Mouse (Mus musculus): Measurements from ENCODE around the gene Plekha5. TPM values are rescaled to one million over a fixed set of nuclear protein-coding genes. Genes with fewer than 3 reads are reported as not detected.

The Plekha5 gene
- polyA plus RNA-seq, 1 experiment from 2014 or later = 28.6 TPM

DNA sequence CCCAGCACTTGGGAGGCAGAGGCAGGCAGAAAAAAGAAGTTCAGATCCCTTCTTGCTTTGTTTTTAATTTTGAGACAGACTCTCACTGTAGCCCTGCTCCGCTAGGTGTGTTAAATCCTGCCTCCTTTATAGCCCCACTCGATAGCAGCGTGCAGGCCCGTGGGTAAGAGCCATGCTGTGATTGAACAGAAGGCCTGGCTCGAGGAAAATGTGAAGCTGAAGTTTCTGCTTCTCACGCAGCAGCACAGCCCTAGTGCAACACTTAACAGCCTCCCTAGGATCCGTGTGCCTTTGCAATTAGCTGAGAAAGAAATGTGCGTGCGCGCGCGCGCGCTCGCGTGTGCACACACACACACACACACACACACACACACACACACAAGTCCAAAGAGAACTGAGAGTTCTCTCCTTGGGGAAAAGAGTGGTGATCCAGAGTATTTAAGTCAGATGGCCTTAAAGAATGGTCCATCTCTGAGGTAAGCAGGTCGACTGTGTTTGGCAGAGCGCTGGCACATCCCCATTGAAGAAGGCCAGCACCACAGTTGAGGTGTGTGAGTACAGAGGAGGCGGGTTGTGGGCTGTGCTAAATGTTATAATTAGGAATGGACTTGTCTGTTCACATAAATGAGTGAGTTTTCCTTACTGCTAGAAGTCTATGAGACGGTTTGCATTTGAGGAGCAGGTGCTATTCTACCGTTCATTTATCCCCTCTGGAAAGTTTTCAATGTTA lies 24.3 kb downstream of the Plekha5 start:
- no peaks in the 10 kb centered on the region for H3K9me3 ChIP-seq (ENCODE audit: control insufficient read depth, low read length)
- H3K27me3 ChIP-seq (replicated peaks; ENCODE audit: control insufficient read depth, insufficient read depth, low read length) = no peaks in the 10 kb centered on the region
- H3K4me2 ChIP-seq = no peak overlapping the region
- DNase-seq (ENCODE audit: low spot score) = no peak
- H3K9ac ChIP-seq (ENCODE audit: low read depth, low read length) = no peak overlapping the region
- 92% methylated on average over 21 of the region's 21 CpGs for WGBS
- H3K27ac ChIP-seq (ENCODE audit: low read depth, low read length) = no peak overlapping the region
- no peak overlapping the region for H3K4me3 ChIP-seq (ENCODE audit: low read depth, low read length)
- H3K36me3 ChIP-seq (ENCODE audit: control insufficient read depth, insufficient read depth, low read length) = no peaks in the 10 kb centered on the region; the same call in 1 of the 2 replicates
- H3K4me1 ChIP-seq (replicated peaks; ENCODE audit: control insufficient read depth, insufficient read depth, low read length) = no peaks in the 10 kb centered on the region
- no peak for ATAC-seq (replicated peaks; ENCODE audit: low FRiP score)

DNA sequence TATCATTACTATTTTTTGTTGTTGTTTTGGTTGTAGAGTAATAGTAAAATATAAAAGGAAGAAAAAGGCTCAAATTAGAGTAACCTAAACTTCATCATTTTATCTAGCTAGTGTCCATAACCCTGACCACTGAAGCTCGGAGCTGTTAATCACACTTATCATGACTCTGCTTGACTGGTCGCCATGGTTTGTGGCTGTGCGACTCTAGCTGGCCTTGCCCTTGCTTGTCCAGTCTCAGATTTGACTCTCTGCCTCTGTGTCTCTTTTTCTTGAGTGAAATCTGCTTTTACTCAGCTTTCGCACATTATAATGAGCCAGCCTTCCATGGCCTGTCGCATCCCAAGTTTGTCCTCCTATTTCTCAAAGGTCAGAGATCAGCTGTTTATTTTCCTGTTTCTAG lies 26.8 kb downstream of the Plekha5 start:
- Histone ChIP-seq H3K4me1 (replicated peaks; ENCODE audit: control insufficient read depth, insufficient read depth, low read length) (no peaks in the 10 kb centered on the region), H3K36me3 (ENCODE audit: control insufficient read depth, insufficient read depth, low read length) (no peaks in the 10 kb centered on the region; the same call in 1 of the 2 replicates), H3K9ac (ENCODE audit: low read depth, low read length) (no peak overlapping the region), H3K27me3 (replicated peaks; ENCODE audit: control insufficient read depth, insufficient read depth, low read length) (no peaks in the 10 kb centered on the region), H3K27ac (ENCODE audit: low read depth, low read length) (no peak overlapping the region), H3K9me3 (ENCODE audit: control insufficient read depth, low read length) (no peaks in the 10 kb centered on the region), H3K4me3 (ENCODE audit: low read depth, low read length) (no peak overlapping the region), H3K4me2 (no peak overlapping the region)
- ATAC-seq (replicated peaks; ENCODE audit: low FRiP score) = no peak
- WGBS = 70% methylated on average over 5 of the region's 5 CpGs
- DNase-seq (ENCODE audit: low spot score) = no peak

DNA sequence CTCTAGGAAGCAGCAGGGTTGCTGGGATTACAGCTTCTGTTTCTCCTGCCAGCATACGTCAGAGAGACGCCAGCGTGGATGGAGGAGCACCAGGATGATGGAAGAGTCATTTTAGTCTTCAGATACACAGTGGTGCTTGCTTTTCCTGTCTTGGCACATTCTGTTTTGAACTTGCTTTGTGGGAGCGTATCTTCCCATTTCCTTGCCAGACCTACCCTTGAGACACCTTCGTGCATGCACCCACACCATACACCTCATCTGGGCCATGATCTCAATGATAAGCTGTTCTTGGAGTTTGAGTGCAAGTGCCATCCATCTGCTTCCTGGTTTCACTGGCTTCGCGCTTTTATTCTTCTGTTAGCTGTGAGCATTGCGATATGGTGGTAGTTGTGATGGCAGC lies 28.9 kb downstream of the Plekha5 start:
- 93% methylated on average over 8 of the region's 8 CpGs for WGBS
- ATAC-seq (replicated peaks; ENCODE audit: low FRiP score) = no peak
- Histone ChIP-seq H3K4me1 (replicated peaks; ENCODE audit: control insufficient read depth, insufficient read depth, low read length) (no peaks in the 10 kb centered on the region), H3K4me2 (no peak overlapping the region), H3K9ac (ENCODE audit: low read depth, low read length) (no peak overlapping the region), H3K27ac (ENCODE audit: low read depth, low read length) (no peak overlapping the region), H3K27me3 (replicated peaks; ENCODE audit: control insufficient read depth, insufficient read depth, low read length) (no peaks in the 10 kb centered on the region), H3K4me3 (ENCODE audit: low read depth, low read length) (no peak overlapping the region), H3K36me3 (ENCODE audit: control insufficient read depth, insufficient read depth, low read length) (no peaks in the 10 kb centered on the region; the same call in 1 of the 2 replicates), H3K9me3 (ENCODE audit: control insufficient read depth, low read length) (no peaks in the 10 kb centered on the region)
- DNase-seq (ENCODE audit: low spot score) = no peak

DNA sequence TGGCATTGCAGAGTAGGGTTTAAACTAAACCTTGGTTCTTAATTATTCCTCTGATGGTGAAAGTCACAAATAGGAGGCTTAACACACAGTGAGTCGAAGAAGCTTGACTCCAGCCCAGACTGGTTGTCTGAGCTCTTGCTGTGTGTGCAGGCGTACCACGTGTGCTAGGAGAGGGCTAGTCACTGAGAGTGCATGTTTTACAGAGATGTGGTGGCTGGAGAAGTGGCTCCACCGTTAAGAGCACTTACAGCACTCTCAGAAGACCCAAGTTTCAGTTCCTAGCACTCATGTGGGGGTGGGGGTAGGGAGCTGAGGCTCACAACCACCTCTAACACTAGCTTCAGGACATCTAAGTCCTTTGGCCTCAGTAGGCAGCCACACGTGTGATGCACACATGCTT lies 29.6 kb downstream of the Plekha5 start:
- no peak for ATAC-seq (replicated peaks; ENCODE audit: low FRiP score)

DNA sequence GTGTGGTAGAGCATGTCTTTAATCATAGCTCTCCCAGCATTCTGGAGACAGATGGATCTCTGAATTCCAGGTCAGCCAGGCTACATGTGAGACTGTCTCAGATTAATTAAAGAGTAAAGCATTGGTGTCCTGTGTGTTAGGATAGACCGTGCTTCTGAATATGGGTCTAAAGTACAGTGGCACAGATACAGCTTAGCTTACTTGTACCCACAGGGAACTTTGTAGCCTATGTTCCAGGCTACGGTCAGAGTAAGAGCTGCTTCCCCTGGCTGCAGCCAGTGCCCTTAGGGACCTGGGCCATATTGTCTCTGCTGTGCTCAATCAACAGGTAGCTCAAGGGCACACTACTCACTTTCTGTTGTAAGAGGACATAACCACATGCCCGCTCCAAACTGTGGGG lies 30.5 kb downstream of the Plekha5 start:
- no peak for ATAC-seq (replicated peaks; ENCODE audit: low FRiP score)
- Histone ChIP-seq H3K36me3 (ENCODE audit: control insufficient read depth, insufficient read depth, low read length) (no peaks in the 10 kb centered on the region), H3K4me2 (no peak overlapping the region), H3K27ac (ENCODE audit: low read depth, low read length) (no peak overlapping the region), H3K27me3 (replicated peaks; ENCODE audit: control insufficient read depth, insufficient read depth, low read length) (no peaks in the 10 kb centered on the region), H3K9me3 (ENCODE audit: control insufficient read depth, low read length) (no peaks in the 10 kb centered on the region), H3K4me3 (ENCODE audit: low read depth, low read length) (no peak overlapping the region), H3K9ac (ENCODE audit: low read depth, low read length) (no peak overlapping the region), H3K4me1 (replicated peaks; ENCODE audit: control insufficient read depth, insufficient read depth, low read length) (no peaks in the 10 kb centered on the region)
- DNase-seq (ENCODE audit: low spot score) = no peak
- 87% methylated on average over 3 of the region's 3 CpGs for WGBS

More for the DNA sequence above, 29.6 kb downstream of the Plekha5 start:
- Histone ChIP-seq H3K27me3 (replicated peaks; ENCODE audit: control insufficient read depth, insufficient read depth, low read length) (no peaks in the 10 kb centered on the region), H3K36me3 (ENCODE audit: control insufficient read depth, insufficient read depth, low read length) (no peaks in the 10 kb centered on the region), H3K4me3 (ENCODE audit: low read depth, low read length) (no peak overlapping the region), H3K9ac (ENCODE audit: low read depth, low read length) (no peak overlapping the region), H3K27ac (ENCODE audit: low read depth, low read length) (no peak overlapping the region), H3K4me1 (replicated peaks; ENCODE audit: control insufficient read depth, insufficient read depth, low read length) (no peaks in the 10 kb centered on the region), H3K9me3 (ENCODE audit: control insufficient read depth, low read length) (no peaks in the 10 kb centered on the region), H3K4me2 (no peak overlapping the region)
- no peak for DNase-seq (ENCODE audit: low spot score)
- 91% methylated on average over 5 of the region's 5 CpGs for WGBS

DNA sequence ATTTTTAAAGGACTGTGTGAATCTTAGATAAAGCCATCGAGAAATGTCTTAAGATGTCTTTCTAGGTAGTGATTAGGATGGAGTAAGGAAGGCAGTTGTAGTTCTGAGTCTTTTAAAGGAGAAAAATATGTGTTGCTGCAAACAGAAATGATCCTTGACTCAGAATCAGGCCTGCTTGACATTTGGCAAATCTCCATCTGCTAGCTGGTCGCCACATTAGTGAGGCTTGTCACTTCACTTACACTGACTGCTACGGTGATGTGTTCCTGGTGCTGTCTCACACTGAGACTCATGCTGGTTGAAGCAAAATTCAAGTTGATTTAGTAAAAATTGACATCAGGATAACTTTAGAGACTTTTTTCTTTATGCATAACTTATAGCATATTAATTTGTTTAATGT lies 32.0 kb downstream of the Plekha5 start:
- WGBS = 78% methylated on average over 3 of the region's 3 CpGs
- Histone ChIP-seq H3K27ac (ENCODE audit: low read depth, low read length) (no peak overlapping the region), H3K4me1 (replicated peaks; ENCODE audit: control insufficient read depth, insufficient read depth, low read length) (no peaks in the 10 kb centered on the region), H3K9me3 (ENCODE audit: control insufficient read depth, low read length) (no peaks in the 10 kb centered on the region), H3K36me3 (ENCODE audit: control insufficient read depth, insufficient read depth, low read length) (no peaks in the 10 kb centered on the region), H3K4me2 (no peak overlapping the region), H3K9ac (ENCODE audit: low read depth, low read length) (no peak overlapping the region), H3K27me3 (replicated peaks; ENCODE audit: control insufficient read depth, insufficient read depth, low read length) (no peaks in the 10 kb centered on the region), H3K4me3 (ENCODE audit: low read depth, low read length) (no peak overlapping the region)
- no peak for ATAC-seq (replicated peaks; ENCODE audit: low FRiP score)
- DNase-seq (ENCODE audit: low spot score) = no peak

DNA sequence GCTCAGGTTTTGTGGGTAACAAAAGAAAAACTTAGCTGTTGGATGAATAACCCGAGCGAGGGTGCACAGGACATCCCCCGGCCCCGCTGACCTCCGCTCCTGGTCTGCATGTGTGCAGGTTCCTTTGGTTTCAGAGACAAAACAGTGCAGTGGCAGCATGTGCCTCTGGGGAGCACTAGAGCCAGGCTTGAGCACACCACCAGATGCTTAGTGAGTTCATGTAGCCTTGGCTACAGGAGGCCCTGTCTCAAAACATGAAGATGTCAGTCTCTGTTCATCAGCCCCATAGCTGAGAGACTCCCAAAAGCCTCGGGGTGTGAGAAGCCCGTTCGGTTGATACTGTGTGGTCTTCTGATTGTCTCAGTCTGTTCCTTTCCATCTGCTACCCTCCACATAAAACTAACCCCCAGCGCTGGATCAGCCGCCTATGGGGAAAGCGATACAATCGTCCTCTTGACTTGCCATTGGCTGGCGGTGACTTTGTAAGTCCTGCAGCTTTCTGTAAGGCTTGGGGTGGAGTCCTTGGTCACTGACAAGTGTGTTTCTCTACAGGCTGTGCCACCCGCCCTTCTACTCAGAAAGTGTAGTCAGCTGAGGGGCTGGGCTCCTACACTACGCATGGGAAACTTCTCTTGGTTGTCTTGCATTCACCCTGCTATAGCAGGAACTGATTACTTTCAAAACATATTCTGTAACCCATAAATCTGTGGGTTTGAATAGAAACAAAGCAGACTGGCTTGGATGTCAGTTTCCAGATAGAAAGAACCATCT lies 32.7 kb downstream of the Plekha5 start:
- Histone ChIP-seq H3K4me1 (replicated peaks; ENCODE audit: control insufficient read depth, insufficient read depth, low read length) (no peaks in the 10 kb centered on the region), H3K9me3 (ENCODE audit: control insufficient read depth, low read length) (no peaks in the 10 kb centered on the region), H3K27ac (ENCODE audit: low read depth, low read length) (no peak overlapping the region), H3K4me2 (no peak overlapping the region), H3K27me3 (replicated peaks; ENCODE audit: control insufficient read depth, insufficient read depth, low read length) (no peaks in the 10 kb centered on the region), H3K4me3 (ENCODE audit: low read depth, low read length) (no peak overlapping the region), H3K9ac (ENCODE audit: low read depth, low read length) (no peak overlapping the region), H3K36me3 (ENCODE audit: control insufficient read depth, insufficient read depth, low read length) (no peaks in the 10 kb centered on the region)
- no peak for DNase-seq (ENCODE audit: low spot score)
- ATAC-seq (replicated peaks; ENCODE audit: low FRiP score) = no peak
- 85% methylated on average over 15 of the region's 15 CpGs for WGBS

DNA sequence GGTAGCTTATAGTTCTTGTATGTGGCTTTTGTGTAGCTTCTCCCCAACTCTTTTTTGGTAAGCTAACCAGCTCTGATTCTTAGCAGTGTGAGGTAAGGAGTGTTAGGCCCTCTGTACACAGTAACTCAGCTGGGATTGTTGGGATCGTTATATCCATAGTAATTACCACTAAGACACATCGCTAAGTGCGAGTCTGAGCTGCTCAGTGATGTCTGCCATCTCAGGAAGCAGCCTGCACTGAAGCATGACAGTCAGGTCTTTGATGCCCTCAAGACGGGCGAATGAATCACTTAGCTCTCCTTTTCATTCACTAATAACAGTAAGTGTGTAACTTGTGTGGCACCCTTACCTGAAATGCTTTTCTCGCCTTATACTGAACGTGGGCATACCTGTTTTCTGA lies 36.5 kb downstream of the Plekha5 start:
- 80% methylated on average over 7 of the region's 7 CpGs for WGBS
- no peaks in the 10 kb centered on the region for H3K36me3 ChIP-seq (ENCODE audit: control insufficient read depth, insufficient read depth, low read length)
- no peaks in the 10 kb centered on the region for H3K27me3 ChIP-seq (replicated peaks; ENCODE audit: control insufficient read depth, insufficient read depth, low read length)
- H3K9me3 ChIP-seq (ENCODE audit: control insufficient read depth, low read length) = no peaks in the 10 kb centered on the region
- DNase-seq (ENCODE audit: low spot score) (no peak), ATAC-seq (replicated peaks; ENCODE audit: low FRiP score) (no peak)
- H3K4me1 ChIP-seq (replicated peaks; ENCODE audit: control insufficient read depth, insufficient read depth, low read length) = no peaks in the 10 kb centered on the region
- no peak overlapping the region for H3K4me2 ChIP-seq
- no peak overlapping the region for H3K27ac ChIP-seq (ENCODE audit: low read depth, low read length)
- H3K9ac ChIP-seq (ENCODE audit: low read depth, low read length) = no peak overlapping the region
- no peak overlapping the region for H3K4me3 ChIP-seq (ENCODE audit: low read depth, low read length)

DNA sequence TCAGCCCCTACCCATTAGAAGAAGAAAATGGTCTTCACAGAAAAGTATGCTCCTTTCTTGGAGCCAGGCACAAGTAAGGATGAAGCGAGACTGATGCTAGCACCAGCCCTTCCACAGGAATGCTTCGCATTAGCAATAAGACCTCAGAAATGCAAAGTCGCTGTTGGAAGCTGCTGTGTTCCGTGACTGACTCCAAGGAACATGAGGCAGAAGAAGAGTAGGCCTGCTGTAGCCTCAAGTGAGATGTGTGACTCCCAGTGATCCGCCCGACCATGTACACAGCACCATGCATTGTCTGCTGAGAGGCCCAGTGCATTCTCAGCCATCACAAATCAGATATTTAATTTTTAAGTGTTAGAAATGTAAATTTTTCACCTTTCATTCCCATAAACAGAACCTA lies 41.0 kb downstream of the Plekha5 start:
- Histone ChIP-seq H3K9ac (ENCODE audit: low read depth, low read length) (no peak overlapping the region), H3K27me3 (replicated peaks; ENCODE audit: control insufficient read depth, insufficient read depth, low read length) (no peaks in the 10 kb centered on the region), H3K9me3 (ENCODE audit: control insufficient read depth, low read length) (no peaks in the 10 kb centered on the region), H3K4me2 (no peak overlapping the region), H3K27ac (ENCODE audit: low read depth, low read length) (no peak overlapping the region), H3K36me3 (ENCODE audit: control insufficient read depth, insufficient read depth, low read length) (no peaks in the 10 kb centered on the region), H3K4me3 (ENCODE audit: low read depth, low read length) (no peak overlapping the region), H3K4me1 (replicated peaks; ENCODE audit: control insufficient read depth, insufficient read depth, low read length) (peaks cover 5% of the 10 kb centered on the region; the same call in 1 of the 2 replicates)
- ATAC-seq (replicated peaks; ENCODE audit: low FRiP score) (no peak), DNase-seq (ENCODE audit: low spot score) (no peak)
- WGBS = 90% methylated on average over 6 of the region's 6 CpGs

Measured in liver, embryonic 11.5 days (tissue).